Mouse (Mus musculus) retina, adult 2 months (tissue): ENCODE results near the gene Nln.

Source experiments
- DNase-seq: peaks from one replicate; pipeline ENCODE4 v3.0.0-alpha.2; 2012; ENCODE audit warnings: low read depth, low spot score

Gene Nln

GRCm38 (mm10) chr13:104109288-104109815 is at the start of gene Nln, which contains the start of gene Sgtb:
Gene Nln (minus strand): TSS chr13:104109614.
Gene Sgtb (plus strand): TSS chr13:104109741.
- peak; percentile 72 for DNase-seq

GRCm38 (mm10) chr13:104155686-104156085 is 46.3 kb upstream of the Nln start:
- DNase-seq = no peak

GRCm38 (mm10) chr13:104155106-104155505 is 45.7 kb upstream of the Nln start:
- no peak for DNase-seq

- DNase-seq = no peak
Measured at GRCm38 (mm10) chr13:104154180-104154579, 44.8 kb upstream of the Nln start.

- DNase-seq = no peak
Measured at GRCm38 (mm10) chr13:104145646-104146045, 36.2 kb upstream of the Nln start.

- no peak for DNase-seq
Measured at GRCm38 (mm10) chr13:104144871-104145270, 35.5 kb upstream of the Nln start.

- DNase-seq = peak; percentile 44
Measured at GRCm38 (mm10) chr13:104139369-104140209, 30.2 kb upstream of the Nln start.

- DNase-seq = no peak
Measured at GRCm38 (mm10) chr13:104134510-104135085, 25.2 kb upstream of the Nln start.

- no peak for DNase-seq
Measured at GRCm38 (mm10) chr13:104132561-104132960, 23.1 kb upstream of the Nln start.

- DNase-seq = no peak
Measured at GRCm38 (mm10) chr13:104123662-104124381, 14.4 kb upstream of the Nln start.

GRCm38 (mm10) chr13:104122078-104122840 is 12.8 kb upstream of the Nln start:
- DNase-seq = no peak

- no peak for DNase-seq
Measured at GRCm38 (mm10) chr13:104114827-104115226, 5.4 kb upstream of the Nln start.

- no peak for DNase-seq
Measured at GRCm38 (mm10) chr13:104113782-104114181, 4.4 kb upstream of the Nln start.

- DNase-seq = no peak
Measured at GRCm38 (mm10) chr13:104112266-104112900, 3.0 kb upstream of the Nln start.

GRCm38 (mm10) chr13:104110526-104110925 is 1.1 kb upstream of the Nln start:
- DNase-seq = no peak

GRCm38 (mm10) chr13:104109816-104110521 is 555 bp upstream of the Nln start:
- peak; percentile 58 for DNase-seq

GRCm38 (mm10) chr13:104108651-104109287 is 645 bp downstream of the Nln start:
- DNase-seq = no peak

GRCm38 (mm10) chr13:104101606-104102235 is 7.7 kb downstream of the Nln start:
- DNase-seq = no peak

GRCm38 (mm10) chr13:104100416-104100815 is 9.0 kb downstream of the Nln start:
- no peak for DNase-seq
